Mouse (Mus musculus) right cerebral cortex, postnatal 4 days (tissue): ENCODE measurements around the gene Fmr1nb.
"Not testable (repeated sequence)": the region's sequence is repeated elsewhere in the genome, so short reads cannot be mapped to it uniquely, and the experiment has no call there.

Experiments
- DNase-seq: peaks from one replicate; pipeline ENCODE4 v3.0.0-alpha.2; 2022

The Fmr1nb gene

GRCm38 (mm10) chrX:68761606-68762005 is at the start of gene Fmr1nb:
Gene Fmr1nb (plus strand): TSS chrX:68761839.
- no peak for DNase-seq

- no peak for DNase-seq
Observed at GRCm38 (mm10) chrX:68736902-68737301, 24.7 kb upstream of the Fmr1nb start.

GRCm38 (mm10) chrX:68740088-68740487 is 21.6 kb upstream of the Fmr1nb start:
- no peak for DNase-seq

GRCm38 (mm10) chrX:68820449-68820848 is 58.8 kb downstream of the Fmr1nb start:
- DNase-seq, result not testable (repeated sequence)

GRCm38 (mm10) chrX:68821059-68821458 is 59.4 kb downstream of the Fmr1nb start, which contains the start of gene Gm14698:
Gene Gm14698 (plus strand): TSS chrX:68821093.
- peak; percentile 5 for DNase-seq

- peak; percentile 1 for DNase-seq
Observed at GRCm38 (mm10) chrX:68839548-68840444, 78.2 kb downstream of the Fmr1nb start.
